Mouse (Mus musculus): Measurements from ENCODE around the gene Smlr1.

Gene Smlr1

GRCm38 (mm10) chr10:25535891-25536331 is at the start of gene Smlr1:
TSS of gene Smlr1 (minus strand) at chr10:25536267.
- no peak for DNase-seq (ENCODE audit: low spot score in 2 of 2)

- DNase-seq (ENCODE audit: low spot score in 2 of 2) = no peak
Observed at GRCm38 (mm10) chr10:25584899-25585298, 48.8 kb upstream of the Smlr1 start.

- no peak for DNase-seq (ENCODE audit: low spot score in 2 of 2)
Observed at GRCm38 (mm10) chr10:25580066-25580465, 44.0 kb upstream of the Smlr1 start.

GRCm38 (mm10) chr10:25571319-25572240 is 35.5 kb upstream of the Smlr1 start:
- no peak for DNase-seq (ENCODE audit: low spot score in 2 of 2)

DNA sequence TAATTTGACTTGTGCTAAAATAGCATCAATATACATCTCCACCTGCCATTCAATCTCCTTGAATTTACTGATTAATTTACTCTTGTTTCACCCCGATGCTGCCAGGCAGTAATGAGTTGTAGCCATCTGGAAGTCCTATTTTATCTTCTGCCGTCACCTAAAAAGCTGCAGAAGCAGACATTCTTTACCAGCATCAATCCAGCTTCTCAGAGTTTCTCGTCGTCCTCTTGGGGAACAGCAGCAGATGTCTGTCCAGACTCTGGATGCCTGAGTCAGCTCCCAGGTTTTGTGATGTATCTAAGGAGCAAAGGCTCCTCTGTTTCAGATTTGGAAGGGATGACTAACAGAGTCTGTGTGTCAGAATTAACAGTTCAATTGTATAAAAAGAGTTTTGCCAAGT is 16.9 kb upstream of the Smlr1 start:
- DNase-seq (ENCODE audit: low spot score in 2 of 2) = peak; percentile 17 to 34

- no peak for DNase-seq (ENCODE audit: low spot score in 2 of 2)
Observed at GRCm38 (mm10) chr10:25541097-25541496, 5.0 kb upstream of the Smlr1 start.

- DNase-seq (ENCODE audit: low spot score in 2 of 2) = no peak
Observed at GRCm38 (mm10) chr10:25539771-25540168, 3.7 kb upstream of the Smlr1 start.

- peak; percentile 47 to 77 for DNase-seq (ENCODE audit: low spot score in 2 of 2)
Observed at GRCm38 (mm10) chr10:25539146-25539770, 3.2 kb upstream of the Smlr1 start.

GRCm38 (mm10) chr10:25538738-25539137 is 2.7 kb upstream of the Smlr1 start:
- no peak for DNase-seq (ENCODE audit: low spot score in 2 of 2)

DNA sequence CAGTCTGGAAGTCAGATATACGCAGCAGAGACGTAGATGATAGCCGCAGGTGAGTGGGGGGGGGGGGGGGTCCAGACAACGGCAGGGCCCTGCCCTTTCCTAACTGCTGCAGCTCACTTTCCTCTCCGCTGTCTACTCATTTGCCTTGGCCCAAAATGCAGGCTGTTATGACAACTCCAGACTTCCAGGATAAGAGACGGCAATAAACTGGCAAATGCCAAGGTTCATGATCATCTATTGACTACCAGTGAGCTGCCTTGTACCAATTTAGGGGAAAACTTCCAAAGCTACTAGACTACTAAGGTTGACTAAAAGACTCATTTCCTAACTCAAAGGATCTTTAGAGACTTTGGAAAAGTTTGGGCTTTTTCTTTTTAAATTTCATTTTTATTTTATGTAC is 554 bp upstream of the Smlr1 start:
- DNase-seq (ENCODE audit: low spot score in 2 of 2) = no peak

DNA sequence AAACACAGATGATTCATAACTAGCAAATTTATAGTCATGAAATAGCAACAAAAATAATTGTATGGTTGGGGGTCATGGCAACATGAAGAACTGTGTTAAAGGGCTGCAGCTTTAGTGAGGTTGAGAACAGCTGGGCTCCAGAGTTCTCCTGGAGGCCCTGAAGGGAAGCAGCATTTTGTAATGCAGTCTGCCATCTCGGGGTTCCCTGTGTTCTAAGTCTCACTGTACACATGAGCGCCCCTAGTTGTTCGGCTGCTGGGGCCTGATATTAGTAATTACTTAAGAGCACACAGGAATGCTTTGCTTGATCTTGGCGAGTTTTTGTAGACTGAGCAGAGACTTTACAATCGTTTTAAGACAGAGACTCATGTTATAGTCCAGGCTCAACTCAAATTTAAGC is 1.6 kb downstream of the Smlr1 start:
- DNase-seq (ENCODE audit: low spot score in 2 of 2) = no peak

DNA sequence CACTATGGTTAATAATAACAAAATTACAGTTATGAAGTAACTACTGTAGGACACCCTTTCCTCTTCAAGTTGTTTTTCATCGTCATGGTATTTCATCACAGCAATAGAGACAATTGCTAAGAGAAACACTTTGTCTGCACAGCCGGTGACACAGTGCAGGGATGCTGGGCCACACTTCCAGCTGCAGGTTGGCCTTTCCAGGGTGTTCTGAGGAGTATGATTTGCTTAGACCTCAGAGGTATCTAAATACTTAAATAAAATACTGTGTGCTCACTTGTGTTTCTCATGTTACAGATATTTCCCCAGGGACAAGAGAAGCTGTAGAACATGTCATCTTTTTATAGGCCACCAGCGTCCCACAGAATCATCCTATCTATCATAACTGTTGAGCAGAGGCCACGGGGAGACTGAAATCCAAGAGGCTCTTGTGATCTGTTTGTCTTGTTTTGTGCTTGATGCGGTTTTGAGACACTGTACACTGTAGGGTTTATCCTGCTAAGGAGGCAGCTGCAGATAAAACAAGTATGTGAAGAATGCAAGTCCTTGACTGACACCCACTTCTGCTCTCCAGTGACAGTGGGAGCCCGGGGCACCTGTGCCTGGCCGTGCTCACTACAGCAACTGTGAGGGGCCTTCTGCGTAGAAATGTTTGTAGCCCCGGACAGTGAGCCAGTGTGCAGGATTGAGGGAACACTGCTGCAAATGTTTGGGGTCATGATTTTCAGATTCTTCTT is 2.4 kb downstream of the Smlr1 start:
- DNase-seq (ENCODE audit: low spot score in 2 of 2) = no peak

DNA sequence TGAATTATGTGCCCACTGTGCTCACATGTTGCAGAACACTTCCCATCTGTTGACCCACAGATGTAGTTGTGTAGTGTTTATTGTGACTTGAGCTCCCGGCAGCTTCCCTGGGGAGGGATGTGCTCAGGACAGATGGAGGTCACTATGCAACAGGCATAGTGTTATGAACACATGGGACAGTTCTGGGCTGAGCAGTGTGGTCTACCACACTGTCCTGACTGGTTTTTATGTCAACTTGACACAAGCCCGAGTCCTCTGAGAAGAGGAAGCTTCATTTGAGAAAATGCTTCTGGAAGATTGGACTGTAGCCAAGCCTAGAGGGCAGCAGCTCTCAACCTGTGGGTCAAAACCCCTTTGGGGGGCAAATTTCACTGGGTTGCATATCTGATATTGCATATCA is 3.0 kb downstream of the Smlr1 start:
- DNase-seq (ENCODE audit: low spot score in 2 of 2) = no peak

- no peak for DNase-seq (ENCODE audit: low spot score in 2 of 2)
Observed at GRCm38 (mm10) chr10:25531335-25531734, 4.7 kb downstream of the Smlr1 start.

- no peak for DNase-seq (ENCODE audit: low spot score in 2 of 2)
Observed at GRCm38 (mm10) chr10:25527126-25527525, 8.9 kb downstream of the Smlr1 start.

- DNase-seq (ENCODE audit: low spot score in 2 of 2) = no peak
Observed at GRCm38 (mm10) chr10:25526622-25527021, 9.4 kb downstream of the Smlr1 start.

- no peak for DNase-seq (ENCODE audit: low spot score in 2 of 2)
Observed at GRCm38 (mm10) chr10:25526156-25526555, 9.9 kb downstream of the Smlr1 start.

DNA sequence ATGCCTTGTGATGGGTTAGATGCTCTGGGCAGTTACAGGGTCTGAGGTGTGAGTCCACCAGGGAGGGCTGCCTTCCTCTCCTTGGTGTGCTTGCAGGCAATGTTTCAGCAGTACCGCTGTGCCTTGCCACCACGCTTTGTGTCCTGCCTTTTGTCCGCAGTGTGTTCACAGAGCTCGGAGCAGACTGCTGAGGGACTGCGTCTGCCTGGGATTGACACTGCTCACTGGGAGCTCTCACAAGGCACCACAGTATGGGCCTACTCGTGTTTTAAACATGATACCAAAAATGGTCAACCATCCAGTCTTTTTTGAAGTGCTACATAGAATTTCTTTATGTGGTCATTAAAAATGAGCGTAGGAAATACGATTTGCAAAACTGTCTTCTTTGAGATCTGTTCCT is 12.3 kb downstream of the Smlr1 start:
- no peak for DNase-seq (ENCODE audit: low spot score in 2 of 2)

DNA sequence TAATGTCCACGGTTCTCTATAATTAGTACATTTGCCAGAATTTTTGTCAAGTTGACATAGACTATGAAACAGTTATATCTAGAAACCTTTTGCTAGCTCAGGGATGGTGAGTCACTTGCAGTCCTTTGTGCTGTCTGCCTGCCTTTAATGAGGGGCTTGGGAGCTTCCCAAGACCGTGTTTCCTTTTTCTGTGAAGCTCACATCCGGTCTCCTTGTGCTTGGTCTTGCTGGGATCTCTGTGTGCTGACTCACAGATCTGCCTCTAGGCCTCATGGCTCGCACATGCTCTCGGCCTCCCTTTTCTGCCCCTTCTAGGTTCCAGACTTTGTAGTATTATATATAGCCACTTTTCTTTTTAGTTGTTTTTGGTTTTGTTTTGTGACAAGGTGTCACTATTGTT is 15.6 kb downstream of the Smlr1 start:
- DNase-seq (ENCODE audit: low spot score in 2 of 2) = no peak

- no peak for DNase-seq (ENCODE audit: low spot score in 2 of 2)
Observed at GRCm38 (mm10) chr10:25519954-25520353, 16.1 kb downstream of the Smlr1 start.

DNA sequence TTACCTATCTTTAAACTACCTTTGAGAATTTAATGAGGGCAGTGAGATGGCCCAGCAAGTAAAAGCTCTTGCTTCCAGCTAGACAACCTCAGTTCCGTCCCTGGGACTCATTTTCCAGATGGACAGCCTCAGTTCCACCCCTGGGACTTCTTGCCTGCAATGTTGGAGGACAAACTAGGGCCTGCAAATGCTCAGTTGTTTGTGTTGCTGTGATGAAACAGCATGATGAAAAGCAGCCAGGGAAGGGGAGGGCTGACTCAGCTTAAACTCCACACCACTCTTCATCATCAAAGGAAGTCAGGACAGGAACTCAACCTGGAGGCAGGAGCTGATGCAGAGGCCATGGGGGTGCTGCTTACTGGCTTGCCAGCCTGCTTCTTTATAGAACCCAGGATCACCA is 22.2 kb downstream of the Smlr1 start:
- no peak for DNase-seq (ENCODE audit: low spot score in 2 of 2)

DNA sequence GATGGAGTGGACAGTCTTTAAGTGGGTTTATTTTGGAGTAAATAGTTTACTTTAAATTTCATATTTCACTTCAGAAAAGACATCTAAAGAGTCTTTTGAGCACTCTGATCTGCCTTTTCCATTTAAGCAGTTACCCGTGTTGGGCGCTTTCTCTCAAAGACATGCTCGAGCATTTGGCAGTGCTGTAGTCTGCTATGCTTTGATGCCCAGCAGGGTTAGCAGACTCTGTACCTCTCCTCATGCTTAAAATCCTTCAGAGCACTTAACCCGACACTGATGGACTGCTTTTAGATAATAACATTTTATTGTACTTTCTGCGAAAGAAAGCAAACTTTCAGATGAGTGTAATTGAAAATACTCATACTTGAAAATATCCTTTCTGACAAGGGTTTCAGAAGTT is 32.8 kb downstream of the Smlr1 start:
- DNase-seq (ENCODE audit: low spot score in 2 of 2) = no peak

Data from frontal cortex, postnatal 36 days (tissue).